Mouse (Mus musculus) forebrain, embryonic 12.5 days (tissue): ENCODE measurements around the gene Pacsin1. TPM values are rescaled to one million over a fixed set of nuclear protein-coding genes. Genes with fewer than 3 reads are reported as not detected.
A peak's percentile ranks its signal among the peaks of the same experiment; 100 is the strongest.

Experiments used
- ATAC-seq: fragments of 200-750 bp; cut with Nextera tagmentation; 2 replicates; pipeline ENCODE4 v1.8.0; 2017; ENCODE audit warnings: moderate TSS enrichment; ENCODE audit not compliant: low FRiP score
- H3K27ac ChIP-seq: fragments of 300-500 bp; sonication (generic); 2 replicates; pipeline ENCODE4 v1.5.1; 2016; ENCODE audit warnings: mild to moderate bottlenecking
- H3K27me3 ChIP-seq: fragments of 300-500 bp; sonication (generic); 2 replicates; pipeline ENCODE4 v1.6.1; 2016; ENCODE audit warnings: mild to moderate bottlenecking
- H3K36me3 ChIP-seq: fragments of 300-500 bp; sonication (generic); replicated peaks from 2 replicates; pipeline ENCODE4 v1.6.1; 2016; ENCODE audit warnings: mild to moderate bottlenecking
- H3K4me1 ChIP-seq: fragments of 300-500 bp; sonication (generic); 2 replicates; pipeline ENCODE4 v1.6.1; 2016
- H3K4me2 ChIP-seq: fragments of 300-500 bp; sonication (generic); 2 replicates; pipeline ENCODE4 v1.6.1; 2016; ENCODE audit warnings: mild to moderate bottlenecking, moderate library complexity
- H3K4me3 ChIP-seq: fragments of 300-500 bp; sonication (generic); replicated peaks from 2 replicates; pipeline ENCODE4 v1.5.1; 2016; ENCODE audit warnings: mild to moderate bottlenecking
- H3K9ac ChIP-seq: fragments of 300-500 bp; sonication (generic); 2 replicates; pipeline ENCODE4 v1.6.1; 2016; ENCODE audit warnings: mild to moderate bottlenecking
- H3K9me3 ChIP-seq: fragments of 300-500 bp; sonication (generic); 2 replicates; pipeline ENCODE4 v1.6.1; 2016
- WGBS: fragments of 180-500 bp; shearing (Covaris S2); methylation state at CpG from one replicate; pipeline ENCODE4 v1.1.7; 2016; 5-methylcytosine and 5-hydroxymethylcytosine counted together
- polyA plus RNA-seq: library from polyadenylated mRNA; unstranded; fragments of >200 nt; fragmentation: Nextera tagmentation; extraction: Ambion mirVana; gene quantifications from 2 replicates; pipeline ENCODE4 v1.2.1, GENCODE M21; 2016

Gene Pacsin1
- 9.0 and 12.7 TPM in 2 replicates for polyA plus RNA-seq

- H3K27me3 ChIP-seq: peaks cover 46% of the 10 kb centered on the region
- peak within 1 kb of the TSS; percentile 55 for H3K4me3 ChIP-seq
- ATAC-seq: peak; percentile 79
These were observed at the start of gene Pacsin1 for GRCm38 (mm10) chr17:27655089-27656010. Pacsin1 (plus strand) TSS chr17:27655509.

GRCm38 (mm10) chr17:27609576-27609975 lies 45.7 kb upstream of the Pacsin1 start:
- Histone ChIP-seq H3K9me3 (no peaks in the 10 kb centered on the region), H3K4me2 (no peak overlapping the region), H3K36me3 (peaks cover 13% of the 10 kb centered on the region), H3K9ac (no peak overlapping the region), H3K27ac (no peak overlapping the region), H3K27me3 (no peaks in the 10 kb centered on the region), H3K4me1 (peaks cover 27% of the 10 kb centered on the region), H3K4me3 (no peak overlapping the region)
- 92% methylated on average over 7 of the region's 7 CpGs for WGBS
- ATAC-seq: no peak

More at GRCm38 (mm10) chr17:27655089-27656010, at the start of gene Pacsin1:
- no peaks in the 10 kb centered on the region for H3K36me3 ChIP-seq
- H3K9me3 ChIP-seq: no peaks in the 10 kb centered on the region
- peak within 1 kb of the TSS; percentile 66 for H3K9ac ChIP-seq
- WGBS: 1% methylated on average over 64 of the region's 65 CpGs
- H3K4me1 ChIP-seq: peaks cover 18% of the 10 kb centered on the region
- peak within 1 kb of the TSS; percentile 94 for H3K4me2 ChIP-seq
- no peak within 1 kb of the TSS for H3K27ac ChIP-seq

- Histone ChIP-seq H3K36me3 (peaks cover 13% of the 10 kb centered on the region), H3K9ac (no peak overlapping the region), H3K27me3 (no peaks in the 10 kb centered on the region), H3K4me2 (no peak overlapping the region), H3K27ac (no peak overlapping the region), H3K4me1 (peaks cover 32% of the 10 kb centered on the region), H3K9me3 (no peaks in the 10 kb centered on the region), H3K4me3 (no peak overlapping the region)
- no peak for ATAC-seq
- WGBS: 90% methylated on average over 10 of the region's 10 CpGs
These were observed 44.4 kb upstream of the Pacsin1 start for GRCm38 (mm10) chr17:27610679-27611518.

- peaks cover 14% of the 10 kb centered on the region for H3K36me3 ChIP-seq
- no peak for ATAC-seq
- no peak overlapping the region for H3K27ac ChIP-seq
- H3K4me1 ChIP-seq: peaks cover 26% of the 10 kb centered on the region
- WGBS: 80% methylated on average over 3 of the region's 3 CpGs
- no peaks in the 10 kb centered on the region for H3K27me3 ChIP-seq
- no peak overlapping the region for H3K9ac ChIP-seq
- H3K4me2 ChIP-seq: no peak overlapping the region
- no peak overlapping the region for H3K4me3 ChIP-seq
- H3K9me3 ChIP-seq: no peaks in the 10 kb centered on the region
These were observed 43.8 kb upstream of the Pacsin1 start for GRCm38 (mm10) chr17:27611519-27611884.

- Histone ChIP-seq H3K9ac (no peak overlapping the region), H3K4me3 (no peak overlapping the region), H3K4me1 (peaks cover 24% of the 10 kb centered on the region), H3K4me2 (no peak overlapping the region), H3K36me3 (peaks cover 19% of the 10 kb centered on the region), H3K27me3 (no peaks in the 10 kb centered on the region), H3K27ac (no peak overlapping the region), H3K9me3 (no peaks in the 10 kb centered on the region)
- WGBS: 83% methylated on average over 5 of the region's 5 CpGs
- ATAC-seq: no peak
These were observed 43.3 kb upstream of the Pacsin1 start for GRCm38 (mm10) chr17:27611994-27612393.

- Histone ChIP-seq H3K4me1 (peaks cover 24% of the 10 kb centered on the region), H3K4me3 (no peak overlapping the region), H3K9me3 (0 out of 2 replicates have a peak, but pooled peaks cover 2% of the 10 kb centered on the region), H3K9ac (no peak overlapping the region), H3K36me3 (peaks cover 27% of the 10 kb centered on the region), H3K27me3 (no peaks in the 10 kb centered on the region), H3K4me2 (no peak overlapping the region), H3K27ac (no peak overlapping the region)
- ATAC-seq: no peak
- 86% methylated on average over 4 of the region's 4 CpGs for WGBS
These were observed 42.3 kb upstream of the Pacsin1 start for GRCm38 (mm10) chr17:27613016-27613415.

GRCm38 (mm10) chr17:27615388-27615787 lies 39.9 kb upstream of the Pacsin1 start:
- Histone ChIP-seq H3K27me3 (no peaks in the 10 kb centered on the region), H3K4me1 (peaks cover 39% of the 10 kb centered on the region), H3K4me2 (no peak overlapping the region), H3K4me3 (no peak overlapping the region), H3K36me3 (peaks cover 34% of the 10 kb centered on the region), H3K27ac (no peak overlapping the region), H3K9ac (no peak overlapping the region), H3K9me3 (0 out of 2 replicates have a peak, but pooled peaks cover 3% of the 10 kb centered on the region)
- ATAC-seq: no peak
- 89% methylated on average over 7 of the region's 7 CpGs for WGBS

- H3K4me2 ChIP-seq: peak overlapping the region; percentile 77
- ATAC-seq: no peak
- 35% methylated on average over 8 of the region's 8 CpGs for WGBS
- H3K27ac ChIP-seq: peak overlapping the region; percentile 58; the same call in 1 of the 2 replicates
- H3K36me3 ChIP-seq: peaks cover 28% of the 10 kb centered on the region
- 0 out of 2 replicates have a peak, but pooled peaks cover 3% of the 10 kb centered on the region for H3K9me3 ChIP-seq
- H3K4me3 ChIP-seq: peak overlapping the region; percentile 95
- no peaks in the 10 kb centered on the region for H3K27me3 ChIP-seq
- H3K4me1 ChIP-seq: peaks cover 42% of the 10 kb centered on the region
- peak overlapping the region; percentile 98 for H3K9ac ChIP-seq
These were observed 34.1 kb upstream of the Pacsin1 start for GRCm38 (mm10) chr17:27621161-27621560.

- 3% methylated on average over 23 of the region's 23 CpGs for WGBS
- H3K27ac ChIP-seq: peak overlapping the region; percentile 97
- peak overlapping the region; percentile 77 for H3K4me2 ChIP-seq
- no peaks in the 10 kb centered on the region for H3K27me3 ChIP-seq
- H3K36me3 ChIP-seq: peaks cover 22% of the 10 kb centered on the region
- H3K4me1 ChIP-seq: peaks cover 47% of the 10 kb centered on the region
- H3K9ac ChIP-seq: peak overlapping the region; percentile 98
- no peak for ATAC-seq
- H3K4me3 ChIP-seq: peak overlapping the region; percentile 95
- H3K9me3 ChIP-seq: 0 out of 2 replicates have a peak, but pooled peaks cover 3% of the 10 kb centered on the region
These were observed 33.4 kb upstream of the Pacsin1 start for GRCm38 (mm10) chr17:27621705-27622531.

GRCm38 (mm10) chr17:27622611-27623359 lies 32.5 kb upstream of the Pacsin1 start:
- Histone ChIP-seq H3K4me3 (peak overlapping the region; percentile 95), H3K9ac (peak overlapping the region; percentile 98), H3K4me2 (peak overlapping the region; percentile 77), H3K9me3 (0 out of 2 replicates have a peak, but pooled peaks cover 3% of the 10 kb centered on the region), H3K36me3 (peaks cover 14% of the 10 kb centered on the region), H3K4me1 (peaks cover 49% of the 10 kb centered on the region), H3K27ac (peak overlapping the region; percentile 97), H3K27me3 (no peaks in the 10 kb centered on the region)
- WGBS: under 1% methylated on average over 66 of the region's 80 CpGs
- peak; percentile 70 for ATAC-seq
